Mouse (Mus musculus) thymus, adult 2 months (tissue): ENCODE measurements around the gene Bdkrb2. TPM values are rescaled to one million over a fixed set of nuclear protein-coding genes. Genes with fewer than 3 reads are reported as not detected.

Experiments used
- DNase-seq: peaks from one replicate; pipeline ENCODE4 v3.0.0; 2021
- H3K27ac ChIP-seq: fragments of 200-500 bp; 2 replicates; pipeline ENCODE4 v1.5.1; 2012; ENCODE audit warnings: low read length, control low read depth; ENCODE audit not compliant: control insufficient read depth, insufficient read depth
- H3K27me3 ChIP-seq: fragments of 200-500 bp; 2 replicates; pipeline ENCODE4 v1.6.1; 2012; ENCODE audit warnings: mild to moderate bottlenecking, low read length, moderate library complexity, mixed read lengths; ENCODE audit not compliant: control insufficient read depth, insufficient read depth
- H3K36me3 ChIP-seq: fragments of 200-500 bp; 2 replicates; pipeline ENCODE4 v1.6.1; 2012; ENCODE audit warnings: mild to moderate bottlenecking, low read length, moderate library complexity; ENCODE audit not compliant: control insufficient read depth, insufficient read depth
- H3K4me1 ChIP-seq: fragments of 200-500 bp; replicated peaks from 2 replicates; pipeline ENCODE4 v1.6.1; 2012; ENCODE audit warnings: low read length; ENCODE audit not compliant: control insufficient read depth, insufficient read depth
- H3K4me3 ChIP-seq: fragments of 200-500 bp; 2 replicates; pipeline ENCODE4 v1.5.1; 2012; ENCODE audit warnings: mild to moderate bottlenecking, low read length, control low read depth, moderate library complexity; ENCODE audit not compliant: control insufficient read depth, insufficient read depth
- CTCF ChIP-seq: fragments of 200-500 bp; IDR thresholded peaks from 2 replicates; pipeline ENCODE4 v1.5.1; 2012; ENCODE audit warnings: mild to moderate bottlenecking, control low read depth, low read length, moderate library complexity, borderline replicate concordance; ENCODE audit not compliant: control insufficient read depth, poor library complexity, insufficient read depth; ENCODE audit errors: extremely low read depth
- POLR2A ChIP-seq: fragments of 200-500 bp; IDR thresholded peaks from 2 replicates; pipeline ENCODE4 v1.6.1; 2012; ENCODE audit warnings: mild to moderate bottlenecking, low read length, control low read depth, moderate library complexity; ENCODE audit not compliant: control insufficient read depth, poor library complexity, insufficient read depth; ENCODE audit errors: extremely low read depth
- WGBS: fragments of 180-500 bp; shearing (Covaris S2); methylation state at CpG from one replicate; pipeline ENCODE4 v1.1.7; 2018; 5-methylcytosine and 5-hydroxymethylcytosine counted together
- polyA plus RNA-seq: library from polyadenylated mRNA; depleted of rRNA; stranded (reverse); fragments of >200 nt; gene quantifications from 2 replicates; pipeline ENCODE4 v1.2.3, GENCODE M21; 2012; rRNA removed

The Bdkrb2 gene
- 0.92 and 1.4 TPM in 2 replicates for polyA plus RNA-seq

- H3K4me3 ChIP-seq: no peak within 1 kb of the TSS
- H3K27me3 ChIP-seq: peaks cover 3% of the 10 kb centered on the region; the same call in 1 of the 2 replicates
- H3K27ac ChIP-seq: no peak within 1 kb of the TSS
- no peaks in the 10 kb centered on the region; the same call in 1 of the 2 replicates for H3K4me1 ChIP-seq
- TF ChIP-seq CTCF: no peak
- 14% methylated on average over 25 of the region's 25 CpGs for WGBS
- DNase-seq: no peak
- no peaks in the 10 kb centered on the region for H3K36me3 ChIP-seq
These were observed at the start of gene Bdkrb2 for GRCm38 (mm10) chr12:105562936-105563680. Gene Bdkrb2, plus strand, starts transcription at chr12:105563226.

GRCm38 (mm10) chr12:105514111-105514510 lies 48.9 kb upstream of the Bdkrb2 start:
- Histone ChIP-seq H3K36me3 (no peaks in the 10 kb centered on the region), H3K4me3 (no peak overlapping the region), H3K27me3 (no peaks in the 10 kb centered on the region), H3K4me1 (no peaks in the 10 kb centered on the region), H3K27ac (no peak overlapping the region)
- WGBS: 90% methylated on average over 10 of the region's 10 CpGs
- no peak for TF ChIP-seq CTCF
- TF ChIP-seq POLR2A: no peak
- DNase-seq: no peak

GRCm38 (mm10) chr12:105517026-105517675 lies 45.9 kb upstream of the Bdkrb2 start:
- WGBS: 89% methylated on average over 21 of the region's 21 CpGs
- TF ChIP-seq POLR2A (no peak), CTCF (no peak)

GRCm38 (mm10) chr12:105519851-105520250 lies 43.2 kb upstream of the Bdkrb2 start:
- Histone ChIP-seq H3K4me3 (no peak overlapping the region), H3K36me3 (no peaks in the 10 kb centered on the region), H3K4me1 (no peaks in the 10 kb centered on the region), H3K27ac (no peak overlapping the region), H3K27me3 (no peaks in the 10 kb centered on the region)
- 68% methylated on average over 2 of the region's 2 CpGs for WGBS
- DNase-seq: no peak
- TF ChIP-seq CTCF (no peak), POLR2A (no peak)

More at GRCm38 (mm10) chr12:105517026-105517675, 45.9 kb upstream of the Bdkrb2 start:
- Histone ChIP-seq H3K27me3 (no peaks in the 10 kb centered on the region), H3K36me3 (no peaks in the 10 kb centered on the region), H3K4me1 (no peaks in the 10 kb centered on the region), H3K4me3 (no peak overlapping the region), H3K27ac (no peak overlapping the region)
- no peak for DNase-seq

- no peak for DNase-seq
- Histone ChIP-seq H3K4me3 (no peak overlapping the region), H3K4me1 (no peaks in the 10 kb centered on the region), H3K36me3 (no peaks in the 10 kb centered on the region), H3K27me3 (no peaks in the 10 kb centered on the region), H3K27ac (no peak overlapping the region)
- WGBS: 88% methylated on average over 15 of the region's 15 CpGs
- TF ChIP-seq CTCF (no peak), POLR2A (no peak)
These were observed 41.8 kb upstream of the Bdkrb2 start for GRCm38 (mm10) chr12:105521170-105521762.

GRCm38 (mm10) chr12:105523737-105524136 lies 39.3 kb upstream of the Bdkrb2 start:
- no peak overlapping the region for H3K27ac ChIP-seq
- DNase-seq: no peak
- no peaks in the 10 kb centered on the region for H3K36me3 ChIP-seq
- H3K4me1 ChIP-seq: no peaks in the 10 kb centered on the region
- no peaks in the 10 kb centered on the region for H3K27me3 ChIP-seq
- TF ChIP-seq CTCF (no peak), POLR2A (no peak)
- no peak overlapping the region for H3K4me3 ChIP-seq
- 57% methylated on average over 2 of the region's 2 CpGs for WGBS
